Mouse (Mus musculus): ENCODE measurements at regions not wholly inside any gene's neighbourhood (a gene's known extent, or its start where the extent isn't known, plus 50 kb on each side); places are given as distances from the start of the nearest gene placed in this dataset.

DNA sequence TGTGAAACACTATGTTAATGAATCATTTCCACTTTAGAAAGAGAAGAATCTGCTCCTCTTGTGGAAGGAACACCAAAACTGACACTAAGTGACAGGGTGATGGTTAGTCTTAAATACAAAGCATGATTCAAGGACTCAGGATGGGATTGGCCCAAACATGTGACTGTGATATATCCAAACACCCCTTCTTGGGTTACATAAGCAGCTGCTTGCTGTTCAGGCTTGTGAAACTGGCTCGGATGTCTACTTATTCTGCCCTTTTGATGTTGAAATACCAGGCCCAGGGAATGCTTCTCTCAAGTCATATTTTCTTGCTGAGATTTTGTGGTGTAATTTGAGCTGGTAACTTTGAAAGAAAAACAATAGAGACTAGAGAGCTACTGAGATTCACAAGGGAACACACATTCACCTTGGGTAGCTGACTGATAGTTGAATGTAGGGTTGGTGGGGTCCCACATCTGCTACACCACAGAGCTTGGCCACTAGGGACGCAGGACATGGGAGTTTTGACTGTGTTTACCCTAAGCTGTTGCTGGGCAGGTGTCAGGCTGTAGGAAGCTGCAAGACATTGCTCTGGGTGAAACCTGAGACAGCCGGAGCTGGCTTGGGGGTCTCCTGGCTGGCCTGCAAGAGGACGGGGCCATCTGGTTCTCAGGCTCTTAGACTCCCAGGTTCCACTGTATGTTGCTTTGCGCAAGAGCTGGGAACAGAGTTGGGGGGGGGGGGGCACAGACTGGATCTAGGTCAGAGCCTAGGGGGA is 180.6 kb downstream of the Aldoart1 start:
- TF ChIP-seq CTCF (IDR thresholded peaks at IDR 0.05; ENCODE audit: low read depth) (no peak), EP300 (optimal IDR thresholded peaks at IDR 0.05) (no peak)

Measured in stomach, postnatal 0 days (tissue).